Mouse (Mus musculus): ENCODE results near the gene Wfdc9. TPM values are rescaled to one million over a fixed set of nuclear protein-coding genes. Genes with fewer than 3 reads are reported as not detected.
"Not testable (repeated sequence)": the region's sequence is repeated elsewhere in the genome, so short reads cannot be mapped to it uniquely, and the experiment has no call there.

Wfdc9 gene
- polyA plus RNA-seq, 1 experiment from 2014 or later = not detected

DNA sequence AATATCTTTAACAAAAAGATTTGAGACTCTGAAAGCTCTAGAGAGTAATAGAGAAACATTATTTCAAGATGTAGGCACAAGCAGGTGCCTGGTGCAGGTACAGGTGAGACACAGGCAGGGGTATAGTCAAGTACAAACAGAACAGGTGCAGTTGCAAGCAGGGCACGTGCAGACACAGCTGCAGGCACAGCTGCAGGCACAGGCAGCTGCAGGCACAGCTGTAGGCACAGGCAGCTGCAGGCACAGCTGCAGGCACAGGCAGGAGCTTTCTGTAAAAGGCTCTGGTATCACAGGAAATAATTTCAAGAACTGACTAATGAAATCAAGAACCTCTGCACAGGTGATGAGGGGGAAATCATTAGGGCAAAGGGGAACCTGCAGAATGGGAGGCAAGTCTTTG is 14.6 kb upstream of the Wfdc9 start:
- no peak overlapping the region for H3K4me3 ChIP-seq
- H3K27ac ChIP-seq (replicated peaks) = no peak overlapping the region
- H3K9me3 ChIP-seq = 0 out of 2 replicates have a peak, but pooled peaks cover 5% of the 10 kb centered on the region
- H3K36me3 ChIP-seq (replicated peaks) = no peaks in the 10 kb centered on the region
- no peak for DNase-seq (ENCODE audit: low spot score)
- no peaks in the 10 kb centered on the region for H3K4me1 ChIP-seq
- no peaks in the 10 kb centered on the region for H3K27me3 ChIP-seq (replicated peaks; ENCODE audit: low read depth, poor library complexity, severe bottlenecking)
- 37% methylated on average over 1 of the region's 1 CpGs for WGBS

DNA sequence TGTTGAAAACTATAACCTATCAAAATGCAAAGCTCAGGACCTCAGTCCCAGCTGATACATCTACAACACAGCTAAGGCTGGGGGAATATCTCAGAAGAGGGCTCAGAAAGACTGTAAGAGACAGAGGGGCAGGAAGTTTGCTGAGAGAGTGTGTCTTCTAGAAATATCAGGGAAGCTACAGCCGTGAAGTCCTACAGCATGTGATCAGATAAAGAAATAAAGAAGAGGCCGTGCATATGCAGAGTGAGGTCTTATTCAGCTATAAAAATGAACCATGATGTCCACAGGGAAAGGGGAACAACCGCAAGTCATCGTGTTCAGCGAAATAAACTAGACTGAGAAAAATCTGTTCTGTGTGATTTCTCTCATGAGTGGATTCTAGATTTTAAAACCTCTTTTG is 13.9 kb upstream of the Wfdc9 start:
- DNase-seq (ENCODE audit: low spot score) = no peak
- no peak overlapping the region for H3K4me3 ChIP-seq
- no peak overlapping the region for H3K27ac ChIP-seq (replicated peaks)
- H3K9me3 ChIP-seq = 0 out of 2 replicates have a peak, but pooled peaks cover 5% of the 10 kb centered on the region
- no peaks in the 10 kb centered on the region for H3K36me3 ChIP-seq (replicated peaks)
- H3K4me1 ChIP-seq = no peaks in the 10 kb centered on the region
- WGBS = 87% methylated on average over 5 of the region's 5 CpGs
- no peaks in the 10 kb centered on the region for H3K27me3 ChIP-seq (replicated peaks; ENCODE audit: low read depth, poor library complexity, severe bottlenecking)

DNA sequence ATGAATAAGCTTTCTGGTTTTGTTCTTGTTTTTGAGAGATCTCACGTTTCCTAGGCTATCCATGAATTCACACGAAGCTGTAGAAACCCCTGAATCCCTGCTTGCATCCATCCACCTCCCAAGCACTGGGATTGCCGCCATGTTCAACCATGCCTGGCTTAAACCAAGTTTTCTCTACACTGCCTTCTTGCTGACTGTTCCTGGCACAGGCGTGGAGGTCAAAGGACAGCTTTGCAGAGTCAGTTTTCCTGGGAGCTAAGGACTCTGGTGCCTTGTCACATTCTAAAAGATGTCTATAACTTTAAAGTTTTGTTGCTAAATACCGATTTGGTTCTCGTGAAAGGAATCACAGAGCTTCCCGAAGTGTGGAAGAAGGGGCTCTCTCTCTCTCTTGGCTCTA is 8.5 kb upstream of the Wfdc9 start:
- Histone ChIP-seq H3K36me3 (replicated peaks) (no peaks in the 10 kb centered on the region), H3K4me3 (no peak overlapping the region), H3K9me3 (0 out of 2 replicates have a peak, but pooled peaks cover 5% of the 10 kb centered on the region), H3K27ac (replicated peaks) (no peak overlapping the region), H3K4me1 (no peaks in the 10 kb centered on the region), H3K27me3 (replicated peaks; ENCODE audit: low read depth, poor library complexity, severe bottlenecking) (no peaks in the 10 kb centered on the region)
- WGBS = 85% methylated on average over 7 of the region's 7 CpGs
- no peak for DNase-seq (ENCODE audit: low spot score)

DNA sequence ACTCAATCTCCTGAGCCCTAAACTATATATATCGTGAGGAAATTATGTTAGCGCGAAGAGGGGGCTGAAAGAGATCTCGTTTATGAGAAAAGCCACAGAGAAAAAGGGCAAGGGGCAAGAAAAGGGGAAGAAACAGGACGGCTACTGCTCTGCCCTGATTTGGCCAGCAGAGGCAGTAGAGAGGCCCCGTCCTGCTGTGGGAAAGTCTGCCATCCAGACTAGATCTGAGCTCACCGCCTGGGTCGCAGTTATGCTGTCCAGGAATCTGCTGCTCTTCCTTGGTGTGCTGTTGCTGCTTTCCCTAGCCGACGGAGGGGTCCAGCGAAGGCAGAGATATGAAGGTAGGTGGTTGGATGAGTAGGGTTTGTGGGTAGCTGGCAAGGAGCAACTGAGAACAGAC is 525 bp downstream of the Wfdc9 start, which contains the start of gene Wfdc10:
Gene Wfdc10 (plus strand): TSS at position 189 of the 400 bp plus-strand sequence.
- no peak within 1 kb of the TSS for H3K4me3 ChIP-seq
- H3K9me3 ChIP-seq = no peaks in the 10 kb centered on the region
- no peaks in the 10 kb centered on the region for H3K27me3 ChIP-seq (replicated peaks; ENCODE audit: low read depth, poor library complexity, severe bottlenecking)
- H3K4me1 ChIP-seq = no peaks in the 10 kb centered on the region
- 16% methylated on average over 11 of the region's 11 CpGs for WGBS
- peak; percentile 72 for DNase-seq (ENCODE audit: low spot score)
- H3K27ac ChIP-seq (replicated peaks) = no peak within 1 kb of the TSS
- H3K36me3 ChIP-seq (replicated peaks) = no peaks in the 10 kb centered on the region

DNA sequence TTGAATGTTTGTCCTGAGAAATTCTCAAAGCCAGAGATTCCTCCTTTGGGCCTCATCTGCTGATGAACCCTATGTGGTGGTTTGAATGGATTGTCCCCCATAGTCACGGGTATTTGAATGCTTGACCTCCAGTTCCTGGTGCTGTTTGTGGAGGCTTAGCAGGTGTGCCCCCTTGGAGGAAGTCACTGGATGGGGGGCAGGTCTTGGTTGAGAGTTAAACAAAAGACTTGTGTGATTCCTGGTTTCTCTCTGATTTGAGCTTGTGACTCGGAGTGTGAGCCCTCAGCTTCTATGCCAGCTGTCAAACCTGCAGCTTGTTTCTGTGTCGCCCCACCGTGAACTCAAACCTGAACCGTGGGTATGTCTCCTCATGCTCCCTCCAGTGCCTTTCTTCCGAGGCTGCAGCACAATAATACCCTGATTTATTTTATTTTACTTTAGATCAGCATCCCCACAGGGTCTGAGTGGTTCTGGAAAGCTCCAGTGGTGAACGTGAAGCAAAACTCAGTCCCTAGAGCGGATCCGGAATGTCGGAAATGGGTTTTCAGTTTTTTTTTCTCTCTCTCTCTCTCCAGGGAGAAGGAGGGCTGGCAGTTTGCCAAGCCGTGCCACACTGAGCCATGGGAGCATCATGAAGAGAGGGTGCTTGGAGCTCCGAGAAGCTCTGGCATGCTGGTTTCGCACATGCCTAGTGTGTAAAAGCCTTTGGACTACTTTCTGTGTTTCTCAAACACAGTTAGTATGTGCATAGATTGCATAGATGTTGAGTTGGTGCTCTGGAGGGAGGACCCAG is 14.3 kb downstream of the Wfdc9 start:
- Histone ChIP-seq H3K9me3 (no peaks in the 10 kb centered on the region), H3K36me3 (replicated peaks) (no peaks in the 10 kb centered on the region), H3K4me3 (no peak overlapping the region), H3K27ac (replicated peaks) (no peak overlapping the region), H3K27me3 (replicated peaks; ENCODE audit: low read depth, poor library complexity, severe bottlenecking) (no peaks in the 10 kb centered on the region), H3K4me1 (no peaks in the 10 kb centered on the region)
- WGBS = 85% methylated on average over 13 of the region's 13 CpGs
- DNase-seq (ENCODE audit: low spot score) = no peak

DNA sequence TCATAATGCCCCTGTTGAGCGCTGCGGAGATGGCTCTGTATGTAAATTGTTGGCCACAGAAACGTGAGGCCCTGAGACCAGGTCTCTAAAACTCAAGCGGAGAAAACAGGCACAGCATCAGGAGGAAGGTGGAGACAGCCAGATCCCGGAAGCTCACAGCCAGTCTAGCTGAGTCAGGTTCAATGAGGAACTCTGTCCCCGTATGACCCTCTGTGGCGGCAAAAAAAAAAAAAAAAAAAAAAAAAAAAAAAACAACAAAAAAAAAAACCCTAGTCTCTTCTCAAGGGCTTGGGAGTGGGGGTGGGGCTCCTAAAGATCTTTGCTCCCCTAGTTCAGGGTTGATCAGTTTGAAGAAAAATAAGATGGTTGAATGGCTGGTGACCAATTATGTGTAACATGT is 15.3 kb downstream of the Wfdc9 start:
- no peak for DNase-seq (ENCODE audit: low spot score)
- no peaks in the 10 kb centered on the region for H3K4me1 ChIP-seq
- 71% methylated on average over 7 of the region's 7 CpGs for WGBS
- H3K27ac ChIP-seq (replicated peaks) = no peak overlapping the region
- H3K9me3 ChIP-seq = no peaks in the 10 kb centered on the region
- no peak overlapping the region for H3K4me3 ChIP-seq
- no peaks in the 10 kb centered on the region for H3K36me3 ChIP-seq (replicated peaks)
- no peaks in the 10 kb centered on the region for H3K27me3 ChIP-seq (replicated peaks; ENCODE audit: low read depth, poor library complexity, severe bottlenecking)

DNA sequence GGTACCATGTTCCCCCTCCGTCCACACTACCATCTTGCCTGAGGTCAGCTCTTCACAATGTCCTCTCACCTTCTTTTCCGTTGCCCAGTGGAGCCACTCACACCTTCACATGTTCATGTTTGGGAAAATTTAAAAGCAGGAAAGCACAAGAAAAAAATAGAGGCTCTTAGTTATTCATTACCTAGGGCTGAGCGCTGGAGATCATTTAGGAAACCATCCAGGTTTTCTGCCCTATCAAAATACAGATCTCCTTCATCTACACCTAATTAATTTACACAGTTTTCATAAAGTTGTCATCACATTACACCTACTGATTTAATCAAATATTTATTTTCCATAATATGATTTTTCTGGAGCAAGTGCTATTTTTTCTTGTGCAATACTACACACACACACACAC is 17.7 kb downstream of the Wfdc9 start, which contains the start of gene Wfdc16:
Gene Wfdc16 (minus strand): TSS at position 101 of the 400 bp plus-strand sequence.
- H3K27me3 ChIP-seq (replicated peaks; ENCODE audit: low read depth, poor library complexity, severe bottlenecking) = no peaks in the 10 kb centered on the region
- no peak within 1 kb of the TSS for H3K4me3 ChIP-seq
- no peak for DNase-seq (ENCODE audit: low spot score)
- WGBS = 86% methylated on average over 3 of the region's 3 CpGs
- H3K9me3 ChIP-seq = no peaks in the 10 kb centered on the region
- H3K4me1 ChIP-seq = no peaks in the 10 kb centered on the region
- H3K27ac ChIP-seq (replicated peaks) = no peak within 1 kb of the TSS
- H3K36me3 ChIP-seq (replicated peaks) = no peaks in the 10 kb centered on the region

DNA sequence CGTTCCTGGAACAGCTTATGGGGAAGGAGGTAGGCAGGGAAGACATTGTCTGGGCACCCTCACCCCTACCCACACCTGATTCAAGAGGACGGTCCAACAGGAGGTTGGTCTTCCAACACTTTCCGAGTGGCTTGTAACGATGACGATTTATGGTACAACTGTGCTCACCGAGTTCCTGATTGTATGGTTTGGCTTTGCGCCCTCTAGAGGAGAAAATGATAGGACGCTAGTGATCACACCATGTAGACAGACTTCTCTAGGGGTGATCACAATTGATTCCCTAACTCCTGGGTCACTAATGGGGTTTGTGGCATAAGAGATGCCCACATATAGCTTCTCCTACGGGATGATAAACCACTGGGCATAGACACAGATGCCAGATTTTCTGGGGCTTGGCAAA is 21.1 kb downstream of the Wfdc9 start:
- Histone ChIP-seq H3K9me3 (no peaks in the 10 kb centered on the region), H3K27me3 (replicated peaks; ENCODE audit: low read depth, poor library complexity, severe bottlenecking) (no peaks in the 10 kb centered on the region), H3K36me3 (replicated peaks) (no peaks in the 10 kb centered on the region), H3K27ac (replicated peaks) (no peak overlapping the region), H3K4me3 (no peak overlapping the region), H3K4me1 (no peaks in the 10 kb centered on the region)
- 76% methylated on average over 9 of the region's 9 CpGs for WGBS
- no peak for DNase-seq (ENCODE audit: low spot score)

DNA sequence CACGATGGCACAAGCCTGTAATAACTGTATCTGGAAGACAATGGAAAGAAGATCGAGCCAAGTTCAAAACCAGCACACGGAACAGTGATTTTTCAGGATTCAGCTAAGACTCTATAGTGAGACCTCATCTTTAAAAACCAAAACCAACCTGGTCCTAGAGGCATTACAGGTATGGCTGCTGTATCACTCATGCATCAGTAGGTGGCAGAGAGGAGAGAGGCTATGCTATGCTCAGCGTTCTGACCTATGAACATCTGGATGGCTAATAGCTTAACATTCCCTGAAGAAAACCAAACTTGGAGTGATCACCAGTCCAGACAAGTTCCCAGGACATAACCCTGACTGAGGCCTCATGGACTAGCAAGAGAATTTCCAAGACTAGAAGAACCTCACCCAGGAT is 34.6 kb downstream of the Wfdc9 start:
- Histone ChIP-seq H3K36me3 (replicated peaks) (no peaks in the 10 kb centered on the region), H3K27ac (replicated peaks) (no peak overlapping the region), H3K4me3 (no peak overlapping the region), H3K4me1 (no peaks in the 10 kb centered on the region), H3K9me3 (no peaks in the 10 kb centered on the region), H3K27me3 (replicated peaks; ENCODE audit: low read depth, poor library complexity, severe bottlenecking) (no peaks in the 10 kb centered on the region)
- WGBS = 81% methylated on average over 4 of the region's 4 CpGs
- DNase-seq (ENCODE audit: low spot score) = no peak

DNA sequence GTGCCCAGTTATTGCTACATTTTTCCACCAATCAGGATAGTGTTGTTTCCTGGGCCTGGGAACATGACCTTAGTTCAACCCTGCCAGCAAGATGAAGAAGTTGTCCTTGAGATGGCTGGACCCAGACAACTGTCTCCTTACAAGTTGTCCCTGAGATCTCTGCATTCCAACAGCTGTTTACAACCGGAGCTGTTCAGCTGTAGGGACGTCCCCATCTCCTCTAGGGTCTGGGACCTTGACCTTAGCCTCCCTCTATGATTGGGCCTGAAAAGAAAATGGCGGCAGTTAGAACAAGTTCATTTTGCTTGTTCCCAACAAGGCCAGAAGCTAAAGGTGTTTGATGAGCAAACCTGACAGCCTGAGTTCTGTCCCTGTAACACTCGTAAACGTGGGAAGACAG is 37.3 kb downstream of the Wfdc9 start:
- WGBS = 68% methylated on average over 5 of the region's 5 CpGs
- H3K36me3 ChIP-seq (replicated peaks) = no peaks in the 10 kb centered on the region
- H3K27me3 ChIP-seq (replicated peaks; ENCODE audit: low read depth, poor library complexity, severe bottlenecking) = no peaks in the 10 kb centered on the region
- DNase-seq (ENCODE audit: low spot score) = no peak
- H3K4me1 ChIP-seq = no peaks in the 10 kb centered on the region
- no peaks in the 10 kb centered on the region for H3K9me3 ChIP-seq
- H3K4me3 ChIP-seq = no peak overlapping the region
- no peak overlapping the region for H3K27ac ChIP-seq (replicated peaks)

DNA sequence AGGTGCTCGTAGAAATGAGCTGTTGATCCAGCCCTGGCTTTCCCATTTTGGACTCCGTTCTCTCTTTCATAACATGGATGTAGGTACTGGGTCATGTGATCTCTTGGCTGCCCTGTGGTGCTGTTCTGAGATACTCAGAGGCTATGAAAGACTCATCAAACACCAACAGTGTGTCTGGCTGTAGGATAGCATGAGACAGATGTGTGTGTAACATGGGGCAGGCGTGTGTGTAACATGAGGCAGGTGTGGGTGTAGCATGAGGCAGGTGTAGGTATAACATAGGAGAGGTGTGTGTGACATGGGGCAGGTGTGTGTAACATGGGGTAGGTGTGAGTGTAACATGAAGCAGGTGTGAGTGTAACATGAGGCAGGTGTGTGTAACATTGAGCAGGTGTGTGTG is 41.0 kb downstream of the Wfdc9 start:
- no peak for DNase-seq (ENCODE audit: low spot score)
- H3K4me3 ChIP-seq = no peak overlapping the region
- no peak overlapping the region for H3K27ac ChIP-seq (replicated peaks)
- H3K36me3 ChIP-seq (replicated peaks) = no peaks in the 10 kb centered on the region
- no peaks in the 10 kb centered on the region for H3K27me3 ChIP-seq (replicated peaks; ENCODE audit: low read depth, poor library complexity, severe bottlenecking)
- H3K9me3 ChIP-seq = no peaks in the 10 kb centered on the region
- WGBS = 92% methylated on average over 3 of the region's 3 CpGs
- no peaks in the 10 kb centered on the region for H3K4me1 ChIP-seq

DNA sequence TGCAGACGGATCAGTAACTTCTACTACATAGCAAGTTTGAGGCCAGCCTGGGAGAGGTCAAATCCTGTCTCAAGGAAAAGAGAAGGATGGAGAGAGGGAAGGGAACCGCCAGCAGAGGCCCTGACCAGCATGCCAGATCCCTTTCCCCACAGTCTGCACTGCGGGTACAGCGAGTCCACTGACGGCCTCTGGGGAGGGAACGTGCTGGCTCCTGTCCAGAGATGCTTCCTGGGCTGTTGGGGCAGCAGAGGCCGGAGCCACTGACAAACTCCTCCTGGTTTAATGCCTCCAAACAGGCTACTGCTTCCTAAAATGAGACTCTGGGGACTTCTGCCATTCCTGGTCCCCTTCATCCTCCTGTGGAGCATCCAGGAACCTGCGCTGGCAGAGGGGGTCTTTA is 42.9 kb downstream of the Wfdc9 start, which contains the start of the genes Wfdc6b and Wfdc8:
Gene Wfdc6b (plus strand): TSS at position 52 of the 400 bp plus-strand sequence.
Gene Wfdc8 (minus strand): TSS at position 156 of the 400 bp plus-strand sequence.
- H3K27me3 ChIP-seq (replicated peaks; ENCODE audit: low read depth, poor library complexity, severe bottlenecking); H3K36me3 ChIP-seq (replicated peaks); H3K9me3 ChIP-seq; H3K27ac ChIP-seq (replicated peaks); DNase-seq (ENCODE audit: low spot score); H3K4me3 ChIP-seq; H3K4me1 ChIP-seq: not testable (repeated sequence)
- WGBS = 65% methylated on average over 8 of the region's 8 CpGs

DNA sequence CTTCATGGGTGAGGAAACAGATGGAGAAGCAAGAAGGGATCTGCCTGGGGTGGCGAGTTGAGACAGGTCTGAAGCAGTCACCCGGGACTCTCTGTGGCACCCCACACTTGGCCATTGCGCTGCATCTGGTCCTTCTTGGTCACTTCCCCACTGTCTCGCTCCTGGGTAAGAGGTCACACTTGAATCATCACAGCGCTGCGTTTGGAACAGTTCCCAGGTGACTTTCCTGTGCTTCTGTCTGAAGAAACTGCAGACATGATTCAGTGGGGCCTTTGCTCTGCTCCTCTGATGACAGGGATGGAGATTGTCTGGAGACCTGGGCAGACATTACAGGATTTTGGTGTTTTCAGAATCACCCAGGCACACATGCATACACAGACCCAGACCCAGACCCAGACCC is 47.6 kb downstream of the Wfdc9 start:
- no peaks in the 10 kb centered on the region for H3K9me3 ChIP-seq
- no peak overlapping the region for H3K4me3 ChIP-seq
- DNase-seq (ENCODE audit: low spot score) = no peak
- H3K27me3 ChIP-seq (replicated peaks; ENCODE audit: low read depth, poor library complexity, severe bottlenecking) = no peaks in the 10 kb centered on the region
- H3K4me1 ChIP-seq = no peaks in the 10 kb centered on the region
- 80% methylated on average over 6 of the region's 6 CpGs for WGBS
- H3K36me3 ChIP-seq (replicated peaks) = no peaks in the 10 kb centered on the region
- no peak overlapping the region for H3K27ac ChIP-seq (replicated peaks)

Measured in embryonic facial prominence, embryonic 10.5 days (tissue).